Mouse (Mus musculus): ENCODE results near the gene Zfp592. TPM values are rescaled to one million over a fixed set of nuclear protein-coding genes. Genes with fewer than 3 reads are reported as not detected.
"Not testable (repeated sequence)": the region's sequence is repeated elsewhere in the genome, so short reads cannot be mapped to it uniquely, and the experiment has no call there.

The Zfp592 gene
- polyA plus RNA-seq, 1 experiment from 2014 or later: 15.3 TPM

- H3K27ac ChIP-seq (ENCODE audit: low read length): no peak overlapping the region
- no peak overlapping the region for H3K9ac ChIP-seq (ENCODE audit: low read length)
- no peak overlapping the region for H3K4me3 ChIP-seq (ENCODE audit: low read length)
- WGBS: 73% methylated on average over 2 of the region's 2 CpGs
- no peak for ATAC-seq (ENCODE audit: low read depth)
- H3K36me3 ChIP-seq (ENCODE audit: control insufficient read depth, insufficient read depth, low read length): no peaks in the 10 kb centered on the region
- H3K27me3 ChIP-seq (ENCODE audit: control insufficient read depth, insufficient read depth, low read depth, low read length): no peaks in the 10 kb centered on the region
- H3K4me1 ChIP-seq (replicated peaks; ENCODE audit: control insufficient read depth, insufficient read depth, low read length): no peaks in the 10 kb centered on the region
- H3K9me3 ChIP-seq (ENCODE audit: control insufficient read depth, low read length): 0 out of 2 replicates have a peak, but pooled peaks cover 2% of the 10 kb centered on the region
- H3K4me2 ChIP-seq (ENCODE audit: low read depth, low read length): no peak overlapping the region
These were observed 22.1 kb upstream of the Zfp592 start for GRCm38 (mm10) chr7:80971419-80971818.

DNA sequence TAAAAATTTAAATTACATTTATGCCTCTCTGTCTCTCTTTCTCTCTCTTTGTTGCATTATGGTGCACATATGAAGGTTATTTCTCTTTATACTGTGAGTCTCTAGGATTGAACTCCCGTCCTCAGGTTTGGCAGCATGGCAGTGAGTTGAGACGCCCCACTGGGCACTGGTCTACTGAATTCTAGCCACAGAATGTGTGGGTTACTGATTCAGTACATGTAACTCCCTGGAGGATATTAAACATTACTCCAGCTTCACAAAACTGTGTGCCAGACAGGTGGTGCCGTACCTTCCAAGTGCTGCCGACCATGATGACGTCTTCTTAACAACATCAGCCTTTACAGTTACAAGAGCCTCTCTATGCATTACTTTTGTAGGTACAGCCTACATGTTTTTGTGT is 21.4 kb upstream of the Zfp592 start:
- 84% methylated on average over 5 of the region's 5 CpGs for WGBS

DNA sequence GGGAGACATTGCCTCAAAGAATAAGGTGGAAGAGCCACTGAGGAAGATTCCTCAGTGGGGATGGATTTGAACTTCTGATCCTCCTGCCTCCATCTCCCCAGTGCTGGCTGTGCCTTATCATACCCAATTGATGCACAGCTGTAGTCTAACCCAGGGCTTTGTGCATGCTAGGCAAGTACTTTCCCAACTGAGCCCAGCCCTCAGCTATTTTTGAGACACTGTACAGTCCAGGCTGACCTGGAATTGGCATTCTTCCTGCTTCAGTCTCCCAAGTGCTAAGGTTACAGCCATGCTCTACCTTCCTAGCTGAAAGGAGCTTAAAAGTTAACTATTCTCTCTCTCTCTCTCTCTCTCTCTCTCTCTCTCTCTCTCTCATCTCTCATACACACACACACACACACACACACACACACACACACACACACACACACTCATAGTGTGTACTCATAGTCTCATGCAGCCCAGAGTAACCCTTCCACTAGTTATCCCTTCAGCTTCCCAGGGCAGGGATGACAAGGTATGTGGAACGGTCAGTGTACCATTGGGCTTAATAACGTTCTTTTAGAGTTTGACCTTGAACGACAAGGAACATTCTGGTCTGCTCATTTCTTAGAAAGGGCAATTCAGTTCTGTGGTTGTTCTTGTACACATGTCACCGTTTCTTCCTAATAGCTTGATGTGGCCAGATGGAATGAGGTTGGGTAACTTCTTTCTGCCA is 20.4 kb upstream of the Zfp592 start:
- 52% methylated on average over 4 of the region's 4 CpGs for WGBS
- H3K36me3 ChIP-seq (ENCODE audit: control insufficient read depth, insufficient read depth, low read length); H3K4me1 ChIP-seq (replicated peaks; ENCODE audit: control insufficient read depth, insufficient read depth, low read length); H3K9ac ChIP-seq (ENCODE audit: low read length); H3K9me3 ChIP-seq (ENCODE audit: control insufficient read depth, low read length); ATAC-seq (ENCODE audit: low read depth); H3K27ac ChIP-seq (ENCODE audit: low read length); H3K4me3 ChIP-seq (ENCODE audit: low read length); H3K4me2 ChIP-seq (ENCODE audit: low read depth, low read length); H3K27me3 ChIP-seq (ENCODE audit: control insufficient read depth, insufficient read depth, low read depth, low read length): not testable (repeated sequence)

More for the DNA sequence above, 21.4 kb upstream of the Zfp592 start:
- no peak for ATAC-seq (ENCODE audit: low read depth)
- no peak overlapping the region for H3K4me3 ChIP-seq (ENCODE audit: low read length)
- no peak overlapping the region for H3K9ac ChIP-seq (ENCODE audit: low read length)
- no peaks in the 10 kb centered on the region for H3K27me3 ChIP-seq (ENCODE audit: control insufficient read depth, insufficient read depth, low read depth, low read length)
- H3K4me1 ChIP-seq (replicated peaks; ENCODE audit: control insufficient read depth, insufficient read depth, low read length): no peaks in the 10 kb centered on the region
- H3K9me3 ChIP-seq (ENCODE audit: control insufficient read depth, low read length): no peaks in the 10 kb centered on the region
- no peak overlapping the region for H3K4me2 ChIP-seq (ENCODE audit: low read depth, low read length)
- no peaks in the 10 kb centered on the region for H3K36me3 ChIP-seq (ENCODE audit: control insufficient read depth, insufficient read depth, low read length)
- no peak overlapping the region for H3K27ac ChIP-seq (ENCODE audit: low read length)

DNA sequence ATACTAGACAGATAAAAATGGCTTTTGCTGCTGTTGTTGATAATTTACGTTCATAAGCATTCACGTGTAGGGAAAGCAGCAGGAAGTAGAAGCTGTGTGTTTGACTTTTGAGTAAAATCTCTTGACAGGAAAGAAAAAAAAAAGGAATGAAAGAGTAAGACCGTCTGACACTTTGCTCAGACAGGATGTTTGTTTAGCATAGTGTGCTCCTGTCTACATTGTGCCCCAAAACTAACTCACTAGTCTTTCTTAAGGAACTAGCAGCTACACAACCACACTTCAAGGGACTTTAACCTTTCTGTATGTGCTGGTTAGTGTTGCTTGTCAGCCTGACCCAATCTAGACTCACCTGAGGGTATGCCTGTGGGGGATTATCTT is 19.9 kb upstream of the Zfp592 start:
- not testable (repeated sequence) for H3K4me2 ChIP-seq (ENCODE audit: low read depth, low read length)
- 6% methylated on average over 3 of the region's 3 CpGs for WGBS

DNA sequence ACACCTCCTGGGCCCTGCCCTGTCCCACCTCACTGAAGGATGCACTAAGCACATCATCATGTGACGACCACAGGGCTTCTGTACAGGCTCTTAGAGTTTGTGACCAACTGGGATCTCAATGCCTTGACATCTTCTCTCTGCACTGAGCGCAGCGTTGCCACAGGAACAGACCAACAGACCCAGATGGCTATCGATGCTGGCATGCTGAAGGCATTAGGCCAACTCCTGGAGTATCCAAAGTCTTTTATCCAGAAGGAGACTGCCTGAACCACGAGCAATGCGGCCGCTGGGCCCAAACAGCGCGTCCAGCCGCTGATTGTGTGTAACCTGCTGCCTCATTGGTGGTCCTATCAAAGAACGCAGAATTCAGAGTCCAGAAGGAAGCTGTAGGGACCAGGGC is 12.9 kb upstream of the Zfp592 start:
- Histone ChIP-seq H3K9ac (ENCODE audit: low read length) (no peak overlapping the region), H3K4me1 (replicated peaks; ENCODE audit: control insufficient read depth, insufficient read depth, low read length) (no peaks in the 10 kb centered on the region), H3K27me3 (ENCODE audit: control insufficient read depth, insufficient read depth, low read depth, low read length) (no peaks in the 10 kb centered on the region), H3K9me3 (ENCODE audit: control insufficient read depth, low read length) (no peaks in the 10 kb centered on the region), H3K27ac (ENCODE audit: low read length) (no peak overlapping the region), H3K36me3 (ENCODE audit: control insufficient read depth, insufficient read depth, low read length) (no peaks in the 10 kb centered on the region), H3K4me2 (ENCODE audit: low read depth, low read length) (no peak overlapping the region), H3K4me3 (ENCODE audit: low read length) (no peak overlapping the region)
- WGBS: 86% methylated on average over 11 of the region's 11 CpGs
- no peak for ATAC-seq (ENCODE audit: low read depth)

More for the DNA sequence above, 19.9 kb upstream of the Zfp592 start:
- H3K4me1 ChIP-seq (replicated peaks; ENCODE audit: control insufficient read depth, insufficient read depth, low read length); H3K36me3 ChIP-seq (ENCODE audit: control insufficient read depth, insufficient read depth, low read length); H3K9ac ChIP-seq (ENCODE audit: low read length); H3K4me3 ChIP-seq (ENCODE audit: low read length); ATAC-seq (ENCODE audit: low read depth); H3K27me3 ChIP-seq (ENCODE audit: control insufficient read depth, insufficient read depth, low read depth, low read length); H3K9me3 ChIP-seq (ENCODE audit: control insufficient read depth, low read length); H3K27ac ChIP-seq (ENCODE audit: low read length): not testable (repeated sequence)

DNA sequence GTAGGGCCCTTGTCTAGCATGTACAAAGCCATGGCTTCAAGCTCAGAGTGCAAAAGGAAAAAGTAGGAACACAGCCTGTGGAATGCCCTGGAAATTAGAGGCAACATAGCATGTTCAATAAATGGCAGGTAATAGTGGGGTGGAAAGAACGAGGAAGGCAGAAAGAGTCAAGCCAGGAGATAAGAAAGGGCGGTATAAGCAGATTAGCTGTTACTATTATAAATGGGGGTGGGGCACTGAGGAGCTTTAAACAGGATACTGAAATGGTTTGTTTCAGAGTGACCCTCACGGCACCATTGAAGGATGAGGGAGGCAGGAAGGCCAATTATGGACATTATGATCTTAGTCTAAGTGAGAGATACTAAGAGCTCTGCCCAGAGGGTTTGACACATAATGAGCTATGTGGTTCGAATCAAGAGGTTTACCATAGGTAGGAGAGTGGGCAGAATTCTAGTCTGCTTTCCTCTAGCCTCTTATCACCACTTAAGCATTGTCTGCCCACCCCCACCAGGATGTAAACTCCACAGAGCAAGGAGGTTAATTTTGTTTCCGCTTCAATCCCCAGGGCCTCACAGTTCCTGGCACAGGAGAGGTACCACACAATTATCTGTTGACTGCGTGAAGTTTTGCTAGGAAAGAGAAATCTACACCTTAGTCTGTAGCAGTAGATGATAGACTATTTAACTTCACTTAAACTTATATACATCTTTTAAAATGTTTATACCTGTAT is 6.9 kb upstream of the Zfp592 start:
- 21% methylated on average over 6 of the region's 6 CpGs for WGBS
- Histone ChIP-seq H3K4me2 (ENCODE audit: low read depth, low read length) (no peak overlapping the region), H3K9me3 (ENCODE audit: control insufficient read depth, low read length) (no peaks in the 10 kb centered on the region), H3K36me3 (ENCODE audit: control insufficient read depth, insufficient read depth, low read length) (no peaks in the 10 kb centered on the region), H3K4me3 (ENCODE audit: low read length) (no peak overlapping the region), H3K27ac (ENCODE audit: low read length) (no peak overlapping the region), H3K9ac (ENCODE audit: low read length) (no peak overlapping the region), H3K27me3 (ENCODE audit: control insufficient read depth, insufficient read depth, low read depth, low read length) (no peaks in the 10 kb centered on the region), H3K4me1 (replicated peaks; ENCODE audit: control insufficient read depth, insufficient read depth, low read length) (peaks cover 6% of the 10 kb centered on the region)
- peak; percentile 45; the same call in 1 of the 2 replicates for ATAC-seq (ENCODE audit: low read depth)

GRCm38 (mm10) chr7:80987805-80988625 is 5.5 kb upstream of the Zfp592 start:
- no peak for ATAC-seq (ENCODE audit: low read depth)
- no peaks in the 10 kb centered on the region for H3K27me3 ChIP-seq (ENCODE audit: control insufficient read depth, insufficient read depth, low read depth, low read length)
- WGBS: 44% methylated on average over 4 of the region's 4 CpGs
- H3K4me2 ChIP-seq (ENCODE audit: low read depth, low read length): no peak overlapping the region
- no peak overlapping the region for H3K4me3 ChIP-seq (ENCODE audit: low read length)
- H3K27ac ChIP-seq (ENCODE audit: low read length): no peak overlapping the region
- H3K36me3 ChIP-seq (ENCODE audit: control insufficient read depth, insufficient read depth, low read length): no peaks in the 10 kb centered on the region
- H3K9ac ChIP-seq (ENCODE audit: low read length): no peak overlapping the region
- peaks cover 13% of the 10 kb centered on the region for H3K4me1 ChIP-seq (replicated peaks; ENCODE audit: control insufficient read depth, insufficient read depth, low read length)
- no peaks in the 10 kb centered on the region for H3K9me3 ChIP-seq (ENCODE audit: control insufficient read depth, low read length)

- no peak overlapping the region for H3K27ac ChIP-seq (ENCODE audit: low read length)
These were observed 3.2 kb upstream of the Zfp592 start for GRCm38 (mm10) chr7:80990276-80990675.

DNA sequence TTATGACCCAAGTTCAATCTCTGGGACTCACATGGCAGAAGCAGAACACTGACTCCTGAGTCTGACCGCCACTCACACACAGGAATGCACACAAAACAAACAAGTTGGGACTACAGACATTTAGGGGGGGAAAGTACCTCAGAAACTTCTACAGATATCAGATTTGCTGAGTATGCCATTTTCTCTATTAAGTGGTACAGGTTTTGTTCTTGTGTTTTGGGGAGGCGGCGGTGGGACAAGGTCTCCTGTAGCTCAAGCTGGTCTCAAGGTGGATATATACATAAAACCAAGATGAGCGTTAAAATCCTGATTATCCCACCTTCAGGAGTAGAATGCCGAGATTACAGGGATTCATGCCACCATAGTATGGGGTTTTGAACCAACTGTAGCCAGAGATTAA is 1.9 kb upstream of the Zfp592 start:
- Histone ChIP-seq H3K4me3 (ENCODE audit: low read length) (peak overlapping the region; percentile 91), H3K4me2 (ENCODE audit: low read depth, low read length) (peak overlapping the region; percentile 87), H3K27me3 (ENCODE audit: control insufficient read depth, insufficient read depth, low read depth, low read length) (no peaks in the 10 kb centered on the region), H3K27ac (ENCODE audit: low read length) (no peak overlapping the region), H3K9ac (ENCODE audit: low read length) (no peak overlapping the region; the same call in 1 of the 2 replicates), H3K4me1 (replicated peaks; ENCODE audit: control insufficient read depth, insufficient read depth, low read length) (peaks cover 29% of the 10 kb centered on the region), H3K36me3 (ENCODE audit: control insufficient read depth, insufficient read depth, low read length) (no peaks in the 10 kb centered on the region), H3K9me3 (ENCODE audit: control insufficient read depth, low read length) (no peaks in the 10 kb centered on the region)
- WGBS: 73% methylated on average over 5 of the region's 5 CpGs
- ATAC-seq (ENCODE audit: low read depth): no peak

More at GRCm38 (mm10) chr7:80990276-80990675, 3.2 kb upstream of the Zfp592 start:
- Histone ChIP-seq H3K9ac (ENCODE audit: low read length) (no peak overlapping the region), H3K27me3 (ENCODE audit: control insufficient read depth, insufficient read depth, low read depth, low read length) (no peaks in the 10 kb centered on the region), H3K4me3 (ENCODE audit: low read length) (no peak overlapping the region), H3K9me3 (ENCODE audit: control insufficient read depth, low read length) (no peaks in the 10 kb centered on the region), H3K4me2 (ENCODE audit: low read depth, low read length) (no peak overlapping the region), H3K4me1 (replicated peaks; ENCODE audit: control insufficient read depth, insufficient read depth, low read length) (peaks cover 22% of the 10 kb centered on the region), H3K36me3 (ENCODE audit: control insufficient read depth, insufficient read depth, low read length) (no peaks in the 10 kb centered on the region)
- 88% methylated on average over 6 of the region's 6 CpGs for WGBS
- ATAC-seq (ENCODE audit: low read depth): no peak

Data from lung, embryonic 16.5 days (tissue).